Mouse (Mus musculus) midbrain, embryonic 13.5 days (tissue): ENCODE results near the gene Scarb1. TPM values are rescaled to one million over a fixed set of nuclear protein-coding genes. Genes with fewer than 3 reads are reported as not detected.
A peak's percentile ranks its signal among the peaks of the same experiment; 100 is the strongest.

Experiments
- ATAC-seq: fragments of 200-750 bp; cut with Nextera tagmentation; 2 replicates; pipeline ENCODE4 v1.8.0; 2017; ENCODE audit warnings: mild to moderate bottlenecking, moderate TSS enrichment, moderate library complexity
- H3K27ac ChIP-seq: fragments of 300-500 bp; sonication (generic); 2 replicates; pipeline ENCODE4 v1.5.1; 2015; ENCODE audit warnings: inconsistent platforms, mild to moderate bottlenecking, moderate library complexity
- H3K27me3 ChIP-seq: fragments of 300-500 bp; sonication (generic); 2 replicates; pipeline ENCODE4 v1.6.1; 2015; ENCODE audit warnings: mild to moderate bottlenecking, inconsistent platforms
- H3K36me3 ChIP-seq: fragments of 300-500 bp; sonication (generic); 2 replicates; pipeline ENCODE4 v1.6.1; 2015; ENCODE audit warnings: mild to moderate bottlenecking, inconsistent platforms
- H3K4me1 ChIP-seq: fragments of 300-500 bp; sonication (generic); replicated peaks from 2 replicates; pipeline ENCODE4 v1.6.1; 2015; ENCODE audit warnings: inconsistent platforms
- H3K4me2 ChIP-seq: fragments of 300-500 bp; sonication (generic); replicated peaks from 2 replicates; pipeline ENCODE4 v1.6.1; 2015; ENCODE audit warnings: moderate library complexity, mild to moderate bottlenecking, inconsistent platforms
- H3K4me3 ChIP-seq: fragments of 300-500 bp; sonication (generic); replicated peaks from 2 replicates; pipeline ENCODE4 v1.5.1; 2015; ENCODE audit warnings: mild to moderate bottlenecking, inconsistent platforms
- H3K9ac ChIP-seq: fragments of 300-500 bp; sonication (generic); replicated peaks from 2 replicates; pipeline ENCODE4 v1.6.1; 2015; ENCODE audit warnings: mild to moderate bottlenecking, inconsistent platforms
- H3K9me3 ChIP-seq: fragments of 300-500 bp; sonication (generic); 2 replicates; pipeline ENCODE4 v1.6.1; 2016; ENCODE audit warnings: mild to moderate bottlenecking, inconsistent platforms
- WGBS: fragments of 180-500 bp; shearing (Covaris S2); methylation state at CpG from one replicate; pipeline ENCODE4 v1.1.7; 2015; 5-methylcytosine and 5-hydroxymethylcytosine counted together
- polyA plus RNA-seq: library from polyadenylated mRNA; unstranded; fragments of >200 nt; fragmentation: Nextera tagmentation; extraction: Ambion mirVana; gene quantifications from 2 replicates; pipeline ENCODE4 v1.2.1, GENCODE M21; 2015

Gene Scarb1
- polyA plus RNA-seq, 1 experiment from 2014 or later: 22.8 TPM

DNA sequence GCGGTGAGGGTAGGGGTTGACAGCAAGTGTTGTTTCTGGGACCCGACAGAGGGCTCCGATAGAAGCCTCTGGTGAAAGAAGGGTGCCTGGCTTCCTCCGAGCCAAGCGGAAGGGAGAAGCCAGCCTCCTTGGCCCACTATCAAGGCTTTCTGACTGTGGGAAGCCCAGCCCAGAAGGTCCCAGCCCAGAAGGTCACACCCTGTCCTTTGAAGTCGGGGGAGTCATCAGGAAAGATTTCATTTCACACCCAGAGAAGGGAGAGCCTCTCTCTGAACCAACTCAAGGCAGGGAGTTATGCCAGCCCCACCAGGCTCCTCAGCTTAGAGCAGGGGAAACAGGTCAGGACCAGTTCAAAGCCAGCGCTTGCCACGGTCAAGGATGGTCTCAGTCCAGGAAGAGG lies 88.2 kb downstream of the Scarb1 start:
- Histone ChIP-seq H3K27ac (no peak overlapping the region), H3K4me3 (no peak overlapping the region), H3K4me2 (no peak overlapping the region), H3K4me1 (0 out of 2 replicates have a peak, but pooled peaks cover 3% of the 10 kb centered on the region), H3K27me3 (no peaks in the 10 kb centered on the region), H3K36me3 (no peaks in the 10 kb centered on the region), H3K9ac (no peak overlapping the region), H3K9me3 (no peaks in the 10 kb centered on the region)
- WGBS: 94% methylated on average over 8 of the region's 8 CpGs
- no peak for ATAC-seq

DNA sequence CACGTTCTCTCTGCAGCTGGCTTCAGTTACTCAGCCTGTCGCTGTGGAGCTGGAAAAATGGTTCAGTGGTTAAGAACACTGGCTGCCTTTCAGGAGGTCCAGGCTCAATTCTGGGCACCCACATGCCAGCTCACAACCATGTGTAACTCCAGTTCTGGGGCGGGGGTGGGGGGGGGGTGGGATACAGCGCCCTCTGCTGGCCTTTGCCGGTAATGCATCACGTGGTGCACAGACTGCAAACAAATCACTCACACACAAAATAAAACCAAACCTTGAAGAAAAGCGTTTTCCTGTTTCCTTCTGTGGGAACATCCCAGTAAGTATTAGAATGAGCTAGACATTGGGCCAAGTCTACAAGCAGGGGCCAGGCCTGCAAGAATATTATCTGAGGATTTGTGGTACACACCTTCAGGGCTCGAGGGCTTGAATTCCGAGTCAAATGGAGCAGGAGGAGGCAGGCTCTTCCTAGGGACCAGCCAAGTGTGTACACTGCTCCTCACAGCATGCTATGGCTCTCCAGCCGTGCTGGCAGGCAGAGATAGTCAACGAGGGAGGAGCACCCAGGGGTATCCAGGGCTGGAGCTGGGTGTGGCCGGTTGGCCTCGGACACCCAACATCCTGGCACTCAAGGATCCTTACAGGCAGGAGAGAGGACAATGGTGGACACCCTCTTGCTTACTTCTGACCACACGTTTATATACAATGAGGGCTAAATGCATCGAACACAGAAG lies 88.8 kb downstream of the Scarb1 start:
- peaks cover 9% of the 10 kb centered on the region for H3K4me1 ChIP-seq
- WGBS: 59% methylated on average over 15 of the region's 15 CpGs

DNA sequence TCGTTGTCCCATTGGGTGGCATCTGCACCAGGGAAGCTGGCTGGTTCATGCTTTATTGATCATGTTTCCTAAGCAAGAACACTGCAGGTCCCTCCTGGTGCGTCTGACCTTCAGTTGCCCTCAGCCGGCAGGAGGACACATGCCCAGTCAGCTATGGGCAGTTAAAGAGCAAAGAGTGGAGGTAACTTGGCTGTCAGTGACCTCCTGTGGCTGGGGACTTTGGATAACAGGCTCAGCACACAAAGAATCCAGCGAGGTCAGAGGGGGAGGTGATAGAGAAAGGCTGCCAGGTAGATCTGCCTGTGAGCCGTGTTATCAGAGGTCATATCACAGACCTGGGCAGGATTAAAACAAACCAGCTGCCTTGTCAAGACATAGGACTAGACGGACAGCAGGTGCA lies 91.7 kb downstream of the Scarb1 start:
- H3K4me2 ChIP-seq: no peak overlapping the region
- no peaks in the 10 kb centered on the region for H3K36me3 ChIP-seq
- no peaks in the 10 kb centered on the region for H3K9me3 ChIP-seq
- H3K4me1 ChIP-seq: peaks cover 32% of the 10 kb centered on the region
- no peak overlapping the region for H3K9ac ChIP-seq
- no peak overlapping the region for H3K27ac ChIP-seq
- H3K27me3 ChIP-seq: no peaks in the 10 kb centered on the region
- no peak for ATAC-seq
- no peak overlapping the region for H3K4me3 ChIP-seq
- WGBS: 48% methylated on average over 6 of the region's 6 CpGs

More for the DNA sequence above, 88.8 kb downstream of the Scarb1 start:
- H3K36me3 ChIP-seq: no peaks in the 10 kb centered on the region
- no peak overlapping the region for H3K4me3 ChIP-seq
- no peak overlapping the region for H3K9ac ChIP-seq
- no peak overlapping the region for H3K27ac ChIP-seq
- no peak overlapping the region for H3K4me2 ChIP-seq
- ATAC-seq: no peak
- no peaks in the 10 kb centered on the region for H3K27me3 ChIP-seq
- no peaks in the 10 kb centered on the region for H3K9me3 ChIP-seq

DNA sequence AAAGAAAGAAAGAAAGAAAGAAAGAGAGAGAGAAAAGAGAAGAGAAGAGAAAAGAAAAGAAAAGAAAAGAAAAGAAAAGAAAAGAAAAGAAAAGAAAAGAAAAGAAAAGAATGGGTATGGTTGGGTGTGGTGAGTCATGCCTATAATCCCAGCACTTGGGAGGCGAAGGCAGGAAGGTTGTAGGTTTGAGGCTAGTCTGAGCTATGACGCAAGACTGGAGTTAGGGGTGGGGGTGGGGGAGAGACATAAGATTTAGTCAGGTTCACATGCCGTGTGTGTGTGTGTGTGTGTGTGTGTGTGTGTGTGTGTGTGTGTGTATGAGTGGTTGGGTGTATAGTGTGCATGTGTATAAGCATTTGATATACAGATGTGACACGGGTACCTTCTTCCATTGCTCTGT lies 94.2 kb downstream of the Scarb1 start:
- no peak for ATAC-seq
- no peaks in the 10 kb centered on the region for H3K27me3 ChIP-seq
- H3K9ac ChIP-seq: no peak overlapping the region
- no peak overlapping the region for H3K4me2 ChIP-seq
- no peaks in the 10 kb centered on the region for H3K9me3 ChIP-seq
- WGBS: 88% methylated on average over 4 of the region's 4 CpGs
- peaks cover 45% of the 10 kb centered on the region for H3K4me1 ChIP-seq
- 0 out of 2 replicates have a peak overlapping the region, but pooled peaks have one; percentile 19 for H3K27ac ChIP-seq
- no peak overlapping the region for H3K4me3 ChIP-seq
- H3K36me3 ChIP-seq: no peaks in the 10 kb centered on the region

DNA sequence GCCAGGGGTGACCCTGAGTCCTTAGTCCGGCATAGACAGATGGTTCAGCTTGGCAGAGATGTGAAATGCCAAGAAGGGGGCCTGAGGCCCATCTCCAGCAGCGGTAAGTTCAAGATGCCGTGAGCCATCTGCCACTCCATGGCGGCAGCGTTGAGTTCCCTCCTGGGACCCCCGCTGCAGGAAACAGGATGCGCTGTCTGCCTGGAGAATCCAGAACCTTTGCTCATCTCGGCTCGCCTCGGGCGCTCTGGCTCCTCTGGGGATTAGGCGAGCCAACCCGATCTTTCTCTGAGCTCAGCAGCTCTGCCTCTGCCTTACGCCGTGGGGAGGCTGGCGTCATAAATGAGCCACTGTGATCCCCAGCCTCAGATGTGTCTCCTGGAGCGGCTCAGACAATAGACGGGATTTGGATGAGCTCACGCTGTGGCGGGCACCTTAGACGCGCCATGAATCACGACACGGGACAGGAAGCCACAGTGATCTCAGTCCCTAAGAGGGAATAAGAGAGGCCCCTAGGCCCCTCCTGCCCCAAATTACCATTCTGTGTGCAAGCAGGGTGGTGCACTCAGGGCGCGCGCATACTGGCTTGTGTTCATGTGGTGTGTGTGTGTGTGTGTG lies 95.3 kb downstream of the Scarb1 start:
- no peaks in the 10 kb centered on the region for H3K27me3 ChIP-seq
- H3K4me2 ChIP-seq: peak overlapping the region; percentile 48
- peak; percentile 90 for ATAC-seq
- peak overlapping the region; percentile 51 for H3K9ac ChIP-seq
- peaks cover 52% of the 10 kb centered on the region for H3K4me1 ChIP-seq
- H3K4me3 ChIP-seq: peak overlapping the region; percentile 17
- peak overlapping the region; percentile 93 for H3K27ac ChIP-seq
- no peaks in the 10 kb centered on the region for H3K9me3 ChIP-seq
- H3K36me3 ChIP-seq: no peaks in the 10 kb centered on the region
- under 1% methylated on average over 27 of the region's 27 CpGs for WGBS

DNA sequence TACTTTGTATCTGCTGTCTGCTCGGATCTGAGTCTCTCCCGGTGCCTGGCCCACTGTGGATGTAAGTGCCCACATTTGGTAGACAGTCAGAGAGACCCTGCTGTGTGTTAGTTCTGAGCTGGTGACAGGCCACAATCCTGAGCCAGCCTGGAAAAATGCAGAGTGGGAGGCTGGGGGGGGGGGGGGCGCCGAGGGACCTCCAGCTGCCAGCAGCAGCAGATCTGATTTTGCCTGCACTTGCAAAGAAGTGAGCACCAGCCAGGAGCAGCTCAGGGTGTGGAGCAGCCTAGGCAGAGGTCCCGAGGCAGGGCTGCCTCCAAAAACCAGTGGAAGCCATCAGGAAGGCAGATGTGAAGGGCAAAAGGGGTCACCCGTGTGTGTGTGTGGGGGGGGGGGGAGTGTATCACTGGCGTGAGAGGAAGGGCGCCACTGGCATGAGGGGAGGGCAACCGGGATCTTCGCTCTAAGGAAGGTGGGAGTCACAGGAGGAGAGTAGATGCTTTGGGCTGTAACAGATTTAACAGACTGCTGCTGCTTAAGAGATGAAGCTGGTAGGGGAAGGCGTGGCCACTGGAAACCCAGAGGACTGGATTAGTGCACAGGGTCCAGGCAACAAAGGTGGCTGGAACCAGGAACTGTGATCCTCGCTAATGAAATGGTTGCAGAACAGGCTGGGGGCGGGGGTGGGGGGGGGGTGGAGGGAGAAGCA lies 95.9 kb downstream of the Scarb1 start:
- Histone ChIP-seq H3K9me3 (no peaks in the 10 kb centered on the region), H3K4me3 (peak overlapping the region; percentile 17), H3K27ac (peak overlapping the region; percentile 93), H3K4me2 (peak overlapping the region; percentile 48), H3K36me3 (no peaks in the 10 kb centered on the region), H3K4me1 (peaks cover 58% of the 10 kb centered on the region), H3K27me3 (no peaks in the 10 kb centered on the region), H3K9ac (peak overlapping the region; percentile 51; the same call in 1 of the 2 replicates)
- ATAC-seq: peak; percentile 73
- WGBS: 5% methylated on average over 13 of the region's 13 CpGs

DNA sequence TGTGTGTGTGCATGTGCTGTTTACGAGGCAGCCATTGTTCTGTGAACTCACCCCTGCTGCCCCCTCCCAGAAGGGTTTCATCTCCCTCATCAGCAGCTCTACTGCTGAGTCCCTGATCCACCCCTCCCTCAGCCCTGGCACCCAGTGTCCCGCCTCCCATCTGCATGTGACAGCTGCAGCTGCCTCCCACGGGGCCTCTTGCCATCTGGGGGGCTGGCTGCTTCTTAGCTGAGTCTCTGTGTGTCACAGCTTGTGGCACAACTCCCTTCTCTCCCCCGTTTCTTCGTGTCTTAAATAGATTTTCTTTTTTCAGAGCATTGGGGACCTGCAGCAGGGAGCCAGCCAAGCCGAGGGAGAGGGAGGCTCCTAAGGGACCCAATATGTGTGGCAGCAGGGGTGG lies 97.0 kb downstream of the Scarb1 start:
- 25% methylated on average over 6 of the region's 6 CpGs for WGBS
- peak overlapping the region; percentile 93 for H3K27ac ChIP-seq
- H3K27me3 ChIP-seq: no peaks in the 10 kb centered on the region
- H3K4me2 ChIP-seq: no peak overlapping the region
- ATAC-seq: no peak
- no peak overlapping the region for H3K4me3 ChIP-seq
- no peaks in the 10 kb centered on the region for H3K36me3 ChIP-seq
- H3K9me3 ChIP-seq: no peaks in the 10 kb centered on the region
- H3K4me1 ChIP-seq: peaks cover 55% of the 10 kb centered on the region
- no peak overlapping the region for H3K9ac ChIP-seq

DNA sequence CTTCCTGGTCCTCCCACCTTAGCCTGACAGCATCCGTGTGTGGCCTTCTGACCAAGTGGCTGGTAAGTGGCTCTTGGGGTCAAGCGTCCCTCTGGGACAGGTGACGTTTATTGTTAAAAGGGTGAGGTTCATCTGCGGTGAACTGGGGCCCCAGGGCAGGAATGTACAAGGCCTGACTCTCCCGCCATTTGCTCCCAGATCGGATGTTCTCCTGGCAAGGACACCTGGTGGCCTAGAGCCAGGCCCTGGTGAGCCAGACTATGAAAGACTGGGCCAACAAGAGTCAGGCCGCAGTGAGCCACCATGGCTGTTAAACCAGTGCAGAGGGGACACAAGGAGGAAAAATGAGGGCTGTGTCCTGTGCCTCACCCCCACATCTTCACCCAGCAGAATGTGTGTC lies 98.8 kb downstream of the Scarb1 start:
- Histone ChIP-seq H3K27ac (peak overlapping the region; percentile 51; the same call in 1 of the 2 replicates), H3K4me3 (no peak overlapping the region), H3K4me2 (no peak overlapping the region), H3K4me1 (peaks cover 54% of the 10 kb centered on the region), H3K9ac (no peak overlapping the region), H3K27me3 (no peaks in the 10 kb centered on the region), H3K9me3 (no peaks in the 10 kb centered on the region), H3K36me3 (no peaks in the 10 kb centered on the region)
- 58% methylated on average over 7 of the region's 7 CpGs for WGBS
- no peak for ATAC-seq

DNA sequence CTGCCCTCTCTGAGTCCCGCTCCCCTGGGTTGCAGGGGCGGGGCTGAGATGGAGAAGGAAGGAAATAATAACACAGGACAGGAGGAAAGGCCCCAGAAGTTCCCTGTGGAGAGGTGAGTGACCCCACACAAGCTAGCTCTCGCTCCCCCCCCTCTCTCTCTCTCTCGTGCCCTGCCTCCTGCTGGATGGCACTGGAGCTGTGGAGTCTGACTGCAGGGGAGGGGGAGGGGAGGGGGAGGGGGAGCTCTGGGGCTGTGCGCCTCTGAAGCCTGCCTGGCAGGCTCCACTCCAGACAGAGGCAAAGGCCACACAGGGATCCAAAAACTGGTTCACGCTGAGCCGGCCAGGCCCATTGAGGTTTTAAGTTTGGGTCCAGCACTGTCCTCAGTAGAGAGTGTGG lies 99.3 kb downstream of the Scarb1 start:
- Histone ChIP-seq H3K27ac (peak overlapping the region; percentile 51; the same call in 1 of the 2 replicates), H3K9ac (no peak overlapping the region), H3K27me3 (no peaks in the 10 kb centered on the region), H3K4me3 (no peak overlapping the region), H3K36me3 (no peaks in the 10 kb centered on the region), H3K9me3 (no peaks in the 10 kb centered on the region), H3K4me1 (peaks cover 52% of the 10 kb centered on the region), H3K4me2 (no peak overlapping the region)
- ATAC-seq: no peak
- WGBS: 17% methylated on average over 5 of the region's 7 CpGs

DNA sequence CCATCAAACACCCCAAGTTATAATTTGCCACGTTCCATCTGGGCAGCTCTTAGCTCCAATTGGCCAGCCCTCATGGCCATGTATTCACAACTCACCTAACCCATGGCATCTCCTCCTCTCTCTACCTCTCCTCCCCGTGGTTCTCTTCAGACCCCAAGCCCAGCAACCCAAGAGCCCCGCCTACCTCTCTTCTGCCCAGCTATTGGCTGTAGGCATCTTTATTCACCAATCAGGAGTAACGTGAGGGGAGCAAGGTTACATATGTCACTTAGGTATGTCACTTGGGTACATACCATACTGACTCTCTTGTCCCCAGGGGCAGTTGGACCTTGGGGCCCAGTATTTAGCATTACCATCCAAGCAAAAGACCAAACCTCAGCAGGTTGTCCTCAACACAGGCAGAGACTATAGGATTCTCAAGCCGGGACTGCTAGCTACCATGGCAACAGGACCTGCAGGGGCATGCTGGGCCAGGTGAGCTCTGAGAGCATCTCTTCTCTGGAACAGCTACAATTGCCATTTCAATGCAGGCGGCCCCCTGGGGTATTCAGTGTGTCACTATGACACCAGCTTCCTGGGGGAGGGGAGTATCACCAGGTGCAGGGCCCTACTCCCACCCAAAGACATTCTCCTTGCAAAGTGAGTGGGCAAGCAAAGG lies 100.6 kb downstream of the Scarb1 start:
- Histone ChIP-seq H3K27me3 (no peaks in the 10 kb centered on the region), H3K4me1 (peaks cover 41% of the 10 kb centered on the region), H3K27ac (no peak overlapping the region), H3K9me3 (0 out of 2 replicates have a peak, but pooled peaks cover 2% of the 10 kb centered on the region), H3K36me3 (no peaks in the 10 kb centered on the region), H3K4me2 (no peak overlapping the region), H3K9ac (no peak overlapping the region), H3K4me3 (no peak overlapping the region)
- no peak for ATAC-seq
- WGBS: 14% methylated on average over 6 of the region's 6 CpGs

DNA sequence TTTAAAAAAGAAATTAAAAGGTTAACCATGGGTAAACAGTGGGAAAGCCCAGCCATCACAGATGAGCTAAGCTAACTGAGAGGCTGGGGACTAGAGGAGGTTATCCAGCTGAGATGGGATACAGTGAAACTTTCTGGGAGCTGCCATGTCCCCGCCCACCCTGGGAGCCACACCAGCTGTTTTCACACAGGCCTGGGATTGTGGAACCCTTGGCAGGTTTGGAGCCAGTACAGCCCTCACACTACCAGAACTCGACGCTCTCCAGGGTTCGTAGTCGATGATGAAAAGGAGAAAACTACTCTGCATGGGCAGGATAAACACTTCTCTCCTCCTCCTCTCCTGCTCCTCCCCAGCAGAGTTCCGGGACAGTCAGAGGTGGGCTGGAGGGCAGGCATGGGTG lies 105.0 kb downstream of the Scarb1 start:
- no peaks in the 10 kb centered on the region for H3K36me3 ChIP-seq
- H3K4me1 ChIP-seq: peaks cover 11% of the 10 kb centered on the region
- 0 out of 2 replicates have a peak, but pooled peaks cover 7% of the 10 kb centered on the region for H3K9me3 ChIP-seq
- H3K27me3 ChIP-seq: no peaks in the 10 kb centered on the region
- ATAC-seq: no peak
- WGBS: 72% methylated on average over 6 of the region's 6 CpGs
- H3K4me2 ChIP-seq: no peak overlapping the region
- H3K9ac ChIP-seq: no peak overlapping the region
- no peak overlapping the region for H3K27ac ChIP-seq
- no peak overlapping the region for H3K4me3 ChIP-seq

DNA sequence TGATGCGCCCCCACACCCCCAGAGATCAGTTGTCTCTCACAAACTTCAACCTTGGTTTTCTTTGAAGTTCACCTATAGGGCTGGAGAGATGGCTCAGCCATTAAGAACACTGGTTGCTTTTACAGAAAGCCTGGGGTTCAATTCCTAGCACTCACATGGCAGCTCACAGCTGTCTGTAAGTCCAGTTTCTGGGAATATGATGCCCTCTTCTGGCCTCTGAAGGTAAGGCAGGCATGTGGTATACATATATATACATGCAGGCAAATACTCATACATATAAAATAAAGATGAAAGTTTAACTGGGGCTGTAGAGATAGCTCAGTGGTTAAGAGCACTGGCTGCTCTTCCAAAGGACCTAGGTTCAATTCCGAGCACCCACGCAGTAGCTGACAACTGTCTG lies 105.5 kb downstream of the Scarb1 start:
- H3K36me3 ChIP-seq: no peaks in the 10 kb centered on the region
- H3K9me3 ChIP-seq: 0 out of 2 replicates have a peak, but pooled peaks cover 7% of the 10 kb centered on the region
- peaks cover 8% of the 10 kb centered on the region for H3K4me1 ChIP-seq
- no peak overlapping the region for H3K4me2 ChIP-seq
- H3K9ac ChIP-seq: no peak overlapping the region
- no peak overlapping the region for H3K4me3 ChIP-seq
- H3K27me3 ChIP-seq: no peaks in the 10 kb centered on the region
- WGBS: 97% methylated on average over 3 of the region's 3 CpGs
- ATAC-seq: no peak
- no peak overlapping the region for H3K27ac ChIP-seq
